Mouse (Mus musculus) liver, embryonic 13.5 days (tissue): ENCODE measurements around the gene Alg11. TPM values are rescaled to one million over a fixed set of nuclear protein-coding genes. Genes with fewer than 3 reads are reported as not detected.

ENCODE experiments used
- ATAC-seq: fragments of 200-750 bp; cut with Nextera tagmentation; 2 replicates; pipeline ENCODE4 v1.8.0; 2017; ENCODE audit warnings: low read depth, mild to moderate bottlenecking, moderate number of reproducible peaks, moderate library complexity
- DNase-seq: peaks from one replicate; pipeline ENCODE4 v3.0.0; 2022
- H3K27ac ChIP-seq: fragments of 300-500 bp; sonication (generic); 2 replicates; pipeline ENCODE4 v1.5.1; 2015; ENCODE audit warnings: moderate library complexity, mild to moderate bottlenecking, inconsistent platforms
- H3K27me3 ChIP-seq: fragments of 300-500 bp; sonication (generic); 2 replicates; pipeline ENCODE4 v1.6.1; 2015; ENCODE audit warnings: mild to moderate bottlenecking, inconsistent platforms
- H3K36me3 ChIP-seq: fragments of 300-500 bp; sonication (generic); 2 replicates; pipeline ENCODE4 v1.6.1; 2015; ENCODE audit warnings: mild to moderate bottlenecking, inconsistent platforms
- H3K4me1 ChIP-seq: fragments of 300-500 bp; sonication (generic); replicated peaks from 2 replicates; pipeline ENCODE4 v1.6.1; 2015; ENCODE audit warnings: inconsistent platforms
- H3K4me2 ChIP-seq: fragments of 300-500 bp; sonication (generic); 2 replicates; pipeline ENCODE4 v1.6.1; 2015; ENCODE audit warnings: inconsistent platforms, mild to moderate bottlenecking, moderate library complexity
- H3K4me3 ChIP-seq: fragments of 300-500 bp; sonication (generic); replicated peaks from 2 replicates; pipeline ENCODE4 v1.5.1; 2015; ENCODE audit warnings: mild to moderate bottlenecking, inconsistent platforms
- H3K9ac ChIP-seq: fragments of 300-500 bp; sonication (generic); 2 replicates; pipeline ENCODE4 v1.6.1; 2015; ENCODE audit warnings: mild to moderate bottlenecking, inconsistent platforms
- H3K9me3 ChIP-seq: fragments of 300-500 bp; sonication (generic); replicated peaks from 2 replicates; pipeline ENCODE4 v1.6.1; 2016; ENCODE audit warnings: inconsistent platforms
- WGBS: fragments of 180-500 bp; shearing (Covaris S2); methylation state at CpG from one replicate; pipeline ENCODE4 v1.1.7; 2015; ENCODE audit not compliant: insufficient replicate concordance; 5-methylcytosine and 5-hydroxymethylcytosine counted together
- polyA plus RNA-seq: library from polyadenylated mRNA; unstranded; fragments of >200 nt; fragmentation: Nextera tagmentation; extraction: Ambion mirVana; gene quantifications from 2 replicates; pipeline ENCODE4 v1.2.1, GENCODE M21; 2015

The Alg11 gene
- polyA plus RNA-seq, result 9.9 and 13.1 TPM in 2 replicates

DNA sequence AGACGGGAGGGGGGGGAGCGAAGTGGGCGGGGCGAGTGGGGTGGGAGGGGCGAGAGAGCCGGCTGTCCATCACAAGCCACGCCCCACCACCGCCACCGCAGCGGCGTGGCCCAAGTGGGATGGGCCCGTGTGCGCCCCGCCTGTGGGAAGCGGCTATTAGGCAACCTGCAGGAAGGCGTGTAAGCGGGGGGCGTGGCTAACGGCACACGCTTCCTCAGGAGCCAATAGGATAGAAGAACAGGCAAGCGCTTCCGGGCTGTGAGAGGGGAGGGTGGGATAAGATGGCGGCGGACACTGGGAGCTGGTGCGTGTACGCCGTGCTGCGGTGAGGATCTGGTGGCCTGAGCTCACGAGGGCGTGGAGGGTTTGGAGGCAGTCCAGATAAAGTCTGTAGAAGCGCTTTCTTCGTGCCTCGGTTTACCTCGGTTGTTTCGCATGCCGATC is at the start of gene Alg11:
TSS of gene Alg11 (plus strand) at position 276 of the 444 bp plus-strand sequence.
- H3K27me3 ChIP-seq, result no peaks in the 10 kb centered on the region
- H3K4me1 ChIP-seq, result peaks cover 54% of the 10 kb centered on the region
- peak; percentile 97 for DNase-seq
- peak within 1 kb of the TSS; percentile 89 for H3K4me2 ChIP-seq
- peak; percentile 94 for ATAC-seq
- H3K4me3 ChIP-seq, result peak within 1 kb of the TSS; percentile 94
- H3K36me3 ChIP-seq, result peaks cover 26% of the 10 kb centered on the region
- peak within 1 kb of the TSS; percentile 96 for H3K27ac ChIP-seq
- under 1% methylated on average over 31 of the region's 36 CpGs for WGBS
- H3K9ac ChIP-seq, result peak within 1 kb of the TSS; percentile 94
- H3K9me3 ChIP-seq, result no peaks in the 10 kb centered on the region

GRCm38 (mm10) chr8:22013034-22013707 is 47.4 kb upstream of the Alg11 start:
- Histone ChIP-seq H3K36me3 (peaks cover 95% of the 10 kb centered on the region), H3K4me2 (no peak overlapping the region), H3K27me3 (no peaks in the 10 kb centered on the region), H3K4me1 (no peaks in the 10 kb centered on the region), H3K9me3 (no peaks in the 10 kb centered on the region), H3K9ac (no peak overlapping the region), H3K27ac (no peak overlapping the region), H3K4me3 (no peak overlapping the region)
- ATAC-seq, result 0 out of 2 replicates have a peak, but pooled peaks have one; percentile 23
- DNase-seq, result no peak
- 73% methylated on average over 24 of the region's 24 CpGs for WGBS

DNA sequence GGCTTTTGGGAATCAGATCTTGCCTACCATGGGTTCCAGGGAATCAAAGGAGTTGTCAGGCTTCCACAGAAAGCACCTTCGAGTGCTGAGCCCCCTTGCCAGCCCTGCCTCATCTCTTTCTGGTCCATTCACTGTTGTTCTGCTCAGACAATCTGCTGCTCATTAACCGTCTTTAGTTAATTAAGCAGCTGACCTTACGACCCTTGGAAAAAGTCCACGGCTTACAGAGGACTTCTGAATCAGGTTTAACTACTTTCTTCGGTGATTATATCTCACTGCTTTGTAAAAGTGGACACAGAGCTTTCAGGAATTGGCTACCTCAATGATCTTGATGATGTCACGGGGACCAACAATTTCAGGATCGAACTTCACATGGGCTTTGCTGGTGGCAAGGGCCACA is 42.8 kb upstream of the Alg11 start:
- Histone ChIP-seq H3K36me3 (peaks cover 84% of the 10 kb centered on the region), H3K9ac (no peak overlapping the region), H3K27ac (no peak overlapping the region), H3K4me3 (no peak overlapping the region), H3K9me3 (no peaks in the 10 kb centered on the region), H3K27me3 (no peaks in the 10 kb centered on the region), H3K4me2 (no peak overlapping the region), H3K4me1 (no peaks in the 10 kb centered on the region)
- ATAC-seq (no peak), DNase-seq (no peak)
- 84% methylated on average over 7 of the region's 7 CpGs for WGBS

GRCm38 (mm10) chr8:22019498-22019897 is 41.0 kb upstream of the Alg11 start:
- ATAC-seq, result no peak

DNA sequence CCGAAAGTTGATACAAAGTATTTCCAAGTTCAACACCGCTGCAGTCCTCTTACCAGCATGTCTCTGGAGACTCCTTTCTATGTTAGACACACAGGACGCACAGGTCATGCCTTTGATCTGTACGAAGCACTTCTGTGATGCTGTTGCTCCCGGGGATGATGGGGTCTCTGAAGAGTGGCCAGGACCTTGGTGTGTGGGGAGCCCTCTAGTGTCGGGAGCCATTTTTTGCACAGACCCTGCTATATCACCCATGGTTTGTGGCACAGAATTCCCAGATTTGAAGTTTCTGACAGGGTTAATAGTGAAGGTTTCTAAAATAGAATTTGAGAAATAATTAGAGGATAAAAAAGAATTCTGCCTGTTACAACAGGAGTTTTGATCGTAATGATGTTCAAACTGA is 38.3 kb upstream of the Alg11 start:
- no peak for DNase-seq
- 57% methylated on average over 7 of the region's 7 CpGs for WGBS
- Histone ChIP-seq H3K4me2 (no peak overlapping the region), H3K9me3 (no peaks in the 10 kb centered on the region), H3K4me1 (no peaks in the 10 kb centered on the region), H3K9ac (no peak overlapping the region), H3K27ac (no peak overlapping the region), H3K27me3 (no peaks in the 10 kb centered on the region), H3K36me3 (peaks cover 72% of the 10 kb centered on the region), H3K4me3 (no peak overlapping the region)
- ATAC-seq, result no peak

More at GRCm38 (mm10) chr8:22019498-22019897, 41.0 kb upstream of the Alg11 start:
- 75% methylated on average over 5 of the region's 5 CpGs for WGBS
- Histone ChIP-seq H3K4me1 (no peaks in the 10 kb centered on the region), H3K9me3 (no peaks in the 10 kb centered on the region), H3K36me3 (peaks cover 76% of the 10 kb centered on the region), H3K4me3 (no peak overlapping the region), H3K9ac (no peak overlapping the region), H3K27me3 (no peaks in the 10 kb centered on the region), H3K4me2 (no peak overlapping the region), H3K27ac (no peak overlapping the region)
- DNase-seq, result no peak

DNA sequence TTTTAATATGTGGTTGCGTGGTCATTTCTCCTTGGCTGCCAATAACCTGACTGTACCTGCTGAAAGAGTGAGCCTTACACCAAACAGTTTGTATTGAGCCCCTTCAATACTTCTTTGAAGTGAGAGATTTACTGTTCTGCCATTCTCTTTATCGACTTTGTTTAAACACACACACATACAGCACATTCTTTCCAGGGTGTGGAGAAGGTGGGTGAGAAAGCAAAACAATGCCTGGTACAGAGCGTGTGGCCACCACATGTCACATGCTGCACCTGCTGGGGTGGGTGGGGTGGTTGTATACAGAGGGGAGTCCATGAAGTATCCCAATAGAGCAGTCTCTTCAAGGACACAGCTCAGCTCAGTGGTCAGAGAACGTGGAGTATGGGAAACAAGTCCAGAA is 35.3 kb upstream of the Alg11 start:
- ATAC-seq (no peak), DNase-seq (no peak)
- Histone ChIP-seq H3K4me2 (no peak overlapping the region), H3K9me3 (no peaks in the 10 kb centered on the region), H3K4me1 (no peaks in the 10 kb centered on the region), H3K27ac (no peak overlapping the region), H3K4me3 (no peak overlapping the region), H3K9ac (no peak overlapping the region), H3K27me3 (no peaks in the 10 kb centered on the region), H3K36me3 (peaks cover 66% of the 10 kb centered on the region)
- WGBS, result 69% methylated on average over 4 of the region's 4 CpGs

DNA sequence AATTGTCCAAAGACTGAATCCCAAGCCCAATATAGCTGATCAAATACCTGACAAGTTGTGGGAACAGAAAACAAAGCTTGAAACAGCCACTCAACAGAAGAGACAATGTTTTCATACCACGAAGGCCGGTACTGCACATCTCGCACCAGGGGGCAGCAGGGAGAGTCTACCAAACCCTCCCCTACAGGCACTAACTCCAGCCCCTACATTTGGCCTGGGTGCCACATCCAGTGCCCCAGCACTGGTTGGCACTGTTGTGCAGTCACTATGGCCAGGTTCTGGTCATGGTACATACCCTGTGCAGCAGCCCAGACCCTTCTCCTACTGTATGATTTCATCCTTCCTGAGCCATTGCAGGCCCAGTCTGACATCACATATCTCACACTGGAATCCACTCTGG is 31.5 kb upstream of the Alg11 start:
- no peak overlapping the region for H3K27ac ChIP-seq
- WGBS, result 75% methylated on average over 3 of the region's 3 CpGs
- no peak for DNase-seq
- ATAC-seq, result peak; percentile 58
- H3K4me2 ChIP-seq, result no peak overlapping the region
- H3K27me3 ChIP-seq, result no peaks in the 10 kb centered on the region
- no peaks in the 10 kb centered on the region for H3K9me3 ChIP-seq
- no peaks in the 10 kb centered on the region for H3K4me1 ChIP-seq
- no peak overlapping the region for H3K4me3 ChIP-seq
- H3K36me3 ChIP-seq, result peaks cover 50% of the 10 kb centered on the region
- no peak overlapping the region for H3K9ac ChIP-seq

DNA sequence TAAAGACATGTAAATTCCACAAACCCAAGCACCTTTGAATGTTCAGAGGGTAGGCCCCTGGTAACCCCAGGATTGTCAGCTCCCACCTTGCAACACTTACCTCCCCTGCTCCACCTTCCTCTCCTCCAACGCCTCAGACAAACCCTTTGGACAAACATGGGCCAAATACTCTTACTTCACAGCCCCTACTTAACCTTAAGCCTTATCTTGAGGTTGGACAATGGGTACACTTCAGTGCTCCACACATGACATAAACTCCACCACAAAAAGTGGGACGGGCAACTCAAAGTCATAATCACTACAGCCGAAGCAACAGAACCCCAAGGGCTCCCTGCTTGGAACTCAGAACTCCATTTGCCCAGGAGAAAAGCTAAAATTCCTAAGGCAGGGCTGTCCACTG is 29.5 kb upstream of the Alg11 start:
- no peaks in the 10 kb centered on the region for H3K27me3 ChIP-seq
- H3K4me3 ChIP-seq, result no peak overlapping the region
- no peak overlapping the region for H3K9ac ChIP-seq
- H3K4me1 ChIP-seq, result no peaks in the 10 kb centered on the region
- no peak overlapping the region for H3K27ac ChIP-seq
- H3K4me2 ChIP-seq, result no peak overlapping the region
- ATAC-seq (no peak), DNase-seq (no peak)
- H3K36me3 ChIP-seq, result peaks cover 39% of the 10 kb centered on the region
- H3K9me3 ChIP-seq, result no peaks in the 10 kb centered on the region
- 67% methylated on average over 3 of the region's 3 CpGs for WGBS

GRCm38 (mm10) chr8:22036137-22036536 is 24.4 kb upstream of the Alg11 start:
- Histone ChIP-seq H3K36me3 (peaks cover 29% of the 10 kb centered on the region), H3K9ac (no peak overlapping the region), H3K27ac (no peak overlapping the region), H3K27me3 (no peaks in the 10 kb centered on the region), H3K4me2 (no peak overlapping the region), H3K4me3 (no peak overlapping the region), H3K4me1 (peaks cover 11% of the 10 kb centered on the region), H3K9me3 (no peaks in the 10 kb centered on the region)
- DNase-seq (no peak), ATAC-seq (no peak)
- 83% methylated on average over 9 of the region's 9 CpGs for WGBS

- DNase-seq, result no peak
- H3K27me3 ChIP-seq, result no peaks in the 10 kb centered on the region
- H3K27ac ChIP-seq, result no peak overlapping the region
- H3K4me3 ChIP-seq, result no peak overlapping the region
- 68% methylated on average over 7 of the region's 7 CpGs for WGBS
- H3K9me3 ChIP-seq, result no peaks in the 10 kb centered on the region
- peak; percentile 66 for ATAC-seq
- no peak overlapping the region for H3K9ac ChIP-seq
- H3K4me1 ChIP-seq, result peaks cover 15% of the 10 kb centered on the region
- H3K4me2 ChIP-seq, result no peak overlapping the region
- peaks cover 29% of the 10 kb centered on the region for H3K36me3 ChIP-seq
Observed at GRCm38 (mm10) chr8:22037022-22037421, 23.5 kb upstream of the Alg11 start.

DNA sequence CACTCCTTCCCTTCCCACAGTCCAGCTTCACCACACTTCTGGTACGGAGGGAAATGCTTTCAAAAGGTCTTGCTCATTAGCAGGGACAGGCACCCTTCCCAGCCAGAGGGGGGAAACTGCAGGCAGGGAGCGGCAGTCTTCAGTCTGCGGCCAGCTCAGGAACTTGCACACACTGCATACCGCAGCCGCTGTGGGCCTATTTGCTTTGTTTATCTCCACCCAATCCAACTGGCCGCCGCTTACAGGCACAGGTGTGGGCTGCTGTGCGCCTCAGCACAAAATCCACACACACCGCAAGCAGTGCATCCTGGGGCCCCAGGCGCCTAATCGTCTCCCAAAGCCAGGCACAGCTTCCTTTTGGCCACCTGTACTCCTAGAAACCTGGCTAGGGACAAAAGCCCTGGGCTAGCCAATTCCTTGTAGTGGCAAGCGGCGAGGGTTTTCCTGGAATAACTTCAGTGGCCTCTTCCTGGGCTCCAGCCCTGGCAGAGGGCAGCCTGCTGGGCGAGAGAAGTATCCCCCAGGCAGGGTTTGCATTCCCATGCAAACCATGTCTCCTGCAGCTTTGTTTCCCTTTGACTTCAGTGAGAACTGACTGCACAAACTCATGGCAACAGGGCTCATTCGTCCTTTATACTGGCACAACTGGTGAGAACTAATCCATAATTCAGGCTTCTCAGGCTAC is 20.9 kb upstream of the Alg11 start:
- Histone ChIP-seq H3K4me1 (peaks cover 30% of the 10 kb centered on the region), H3K9me3 (no peaks in the 10 kb centered on the region), H3K27me3 (no peaks in the 10 kb centered on the region), H3K36me3 (peaks cover 29% of the 10 kb centered on the region), H3K4me3 (peak overlapping the region; percentile 39), H3K27ac (peak overlapping the region; percentile 61), H3K9ac (no peak overlapping the region), H3K4me2 (peak overlapping the region; percentile 38)
- 25% methylated on average over 15 of the region's 15 CpGs for WGBS
- DNase-seq, result no peak
- ATAC-seq, result peak; percentile 68
